Mouse (Mus musculus) ES-Bruce4 (cell line): ENCODE data around the gene Aacs.

Experiments used
- CTCF ChIP-seq: IDR thresholded peaks from one replicate; pipeline ENCODE4 v1.8.1; 2011; ENCODE audit warnings: low read depth, low read length
- EP300 ChIP-seq: IDR thresholded peaks from 2 replicates; pipeline ENCODE4 v1.6.1; 2011; ENCODE audit warnings: low read depth, low read length; ENCODE audit not compliant: insufficient read depth
- POLR2A ChIP-seq: IDR thresholded peaks from one replicate; pipeline ENCODE4 v1.8.1; 2011; ENCODE audit warnings: low read length; ENCODE audit not compliant: insufficient read depth

GRCm38 (mm10) chr5:125460574-125460973, 15.0 kb upstream of the Aacs start:
- TF ChIP-seq CTCF: no peak
- no peak for TF ChIP-seq EP300
- no peak for TF ChIP-seq POLR2A
